Mouse (Mus musculus) limb, embryonic 12.5 days (tissue): ENCODE data around the gene Dnajc16. TPM values are rescaled to one million over a fixed set of nuclear protein-coding genes. Genes with fewer than 3 reads are reported as not detected.

ENCODE experiments used
- ATAC-seq: fragments of 200-750 bp; cut with Nextera tagmentation; 2 replicates; pipeline ENCODE4 v1.8.0; 2017; ENCODE audit warnings: low read depth, moderate TSS enrichment; ENCODE audit not compliant: insufficient number of reproducible peaks, insufficient read depth, low FRiP score, low TSS enrichment
- H3K27ac ChIP-seq: fragments of 300-500 bp; sonication (generic); 2 replicates; pipeline ENCODE4 v1.5.1; 2016; ENCODE audit warnings: mild to moderate bottlenecking, moderate library complexity
- H3K27me3 ChIP-seq: fragments of 300-500 bp; sonication (generic); 2 replicates; pipeline ENCODE4 v1.6.1; 2016; ENCODE audit warnings: mild to moderate bottlenecking, moderate library complexity
- H3K36me3 ChIP-seq: fragments of 300-500 bp; sonication (generic); 2 replicates; pipeline ENCODE4 v1.6.1; 2016; ENCODE audit warnings: mild to moderate bottlenecking, moderate library complexity
- H3K4me1 ChIP-seq: fragments of 300-500 bp; sonication (generic); replicated peaks from 2 replicates; pipeline ENCODE4 v1.6.1; 2016
- H3K4me2 ChIP-seq: fragments of 300-500 bp; sonication (generic); 2 replicates; pipeline ENCODE4 v1.6.1; 2016; ENCODE audit warnings: mild to moderate bottlenecking, moderate library complexity
- H3K4me3 ChIP-seq: fragments of 300-500 bp; sonication (generic); replicated peaks from 2 replicates; pipeline ENCODE4 v1.5.1; 2016; ENCODE audit warnings: mild to moderate bottlenecking
- H3K9ac ChIP-seq: fragments of 300-500 bp; sonication (generic); replicated peaks from 2 replicates; pipeline ENCODE4 v1.6.1; 2016; ENCODE audit warnings: mild to moderate bottlenecking, moderate library complexity
- H3K9me3 ChIP-seq: fragments of 300-500 bp; sonication (generic); 2 replicates; pipeline ENCODE4 v1.6.1; 2016; ENCODE audit warnings: mild to moderate bottlenecking, moderate library complexity
- WGBS: fragments of 180-500 bp; shearing (Covaris S2); methylation state at CpG from one replicate; pipeline ENCODE4 v1.1.7; 2016; 5-methylcytosine and 5-hydroxymethylcytosine counted together
- polyA plus RNA-seq: library from polyadenylated mRNA; unstranded; fragments of >200 nt; fragmentation: Nextera tagmentation; extraction: Ambion mirVana; gene quantifications from 2 replicates; pipeline ENCODE4 v1.2.1, GENCODE M21; 2016

Dnajc16 gene
- polyA plus RNA-seq, 1 experiment from 2014 or later, result 3.4 TPM

GRCm38 (mm10) chr4:141762102-141762598 is 28.6 kb downstream of the Dnajc16 start:
- no peak overlapping the region for H3K27ac ChIP-seq
- H3K9ac ChIP-seq, result no peak overlapping the region
- no peaks in the 10 kb centered on the region for H3K9me3 ChIP-seq
- H3K4me2 ChIP-seq, result no peak overlapping the region
- peaks cover 60% of the 10 kb centered on the region for H3K36me3 ChIP-seq
- 92% methylated on average over 13 of the region's 13 CpGs for WGBS
- no peaks in the 10 kb centered on the region; the same call in 1 of the 2 replicates for H3K4me1 ChIP-seq
- ATAC-seq, result no peak
- H3K27me3 ChIP-seq, result no peaks in the 10 kb centered on the region
- H3K4me3 ChIP-seq, result no peak overlapping the region

GRCm38 (mm10) chr4:141760942-141761341 is 29.8 kb downstream of the Dnajc16 start:
- Histone ChIP-seq H3K4me1 (no peaks in the 10 kb centered on the region), H3K9ac (no peak overlapping the region), H3K36me3 (peaks cover 48% of the 10 kb centered on the region), H3K27ac (no peak overlapping the region), H3K9me3 (no peaks in the 10 kb centered on the region), H3K4me3 (no peak overlapping the region), H3K4me2 (no peak overlapping the region), H3K27me3 (no peaks in the 10 kb centered on the region)
- ATAC-seq, result no peak
- 81% methylated on average over 4 of the region's 4 CpGs for WGBS

- no peak for ATAC-seq
- H3K27me3 ChIP-seq, result no peaks in the 10 kb centered on the region
- 66% methylated on average over 6 of the region's 6 CpGs for WGBS
Measured at GRCm38 (mm10) chr4:141758874-141759542, 31.7 kb downstream of the Dnajc16 start.

GRCm38 (mm10) chr4:141757124-141757523 is 33.6 kb downstream of the Dnajc16 start:
- H3K36me3 ChIP-seq, result peaks cover 14% of the 10 kb centered on the region
- H3K9me3 ChIP-seq, result no peaks in the 10 kb centered on the region
- no peak overlapping the region for H3K4me3 ChIP-seq
- H3K9ac ChIP-seq, result no peak overlapping the region
- no peak overlapping the region for H3K27ac ChIP-seq
- H3K4me1 ChIP-seq, result no peaks in the 10 kb centered on the region
- no peak for ATAC-seq
- H3K27me3 ChIP-seq, result no peaks in the 10 kb centered on the region
- H3K4me2 ChIP-seq, result no peak overlapping the region
- WGBS, result 89% methylated on average over 3 of the region's 3 CpGs

More at GRCm38 (mm10) chr4:141758874-141759542, 31.7 kb downstream of the Dnajc16 start:
- H3K9ac ChIP-seq, result no peak overlapping the region
- H3K9me3 ChIP-seq, result no peaks in the 10 kb centered on the region
- no peak overlapping the region for H3K4me3 ChIP-seq
- no peak overlapping the region for H3K27ac ChIP-seq
- peaks cover 33% of the 10 kb centered on the region for H3K36me3 ChIP-seq
- no peak overlapping the region for H3K4me2 ChIP-seq
- H3K4me1 ChIP-seq, result no peaks in the 10 kb centered on the region

DNA sequence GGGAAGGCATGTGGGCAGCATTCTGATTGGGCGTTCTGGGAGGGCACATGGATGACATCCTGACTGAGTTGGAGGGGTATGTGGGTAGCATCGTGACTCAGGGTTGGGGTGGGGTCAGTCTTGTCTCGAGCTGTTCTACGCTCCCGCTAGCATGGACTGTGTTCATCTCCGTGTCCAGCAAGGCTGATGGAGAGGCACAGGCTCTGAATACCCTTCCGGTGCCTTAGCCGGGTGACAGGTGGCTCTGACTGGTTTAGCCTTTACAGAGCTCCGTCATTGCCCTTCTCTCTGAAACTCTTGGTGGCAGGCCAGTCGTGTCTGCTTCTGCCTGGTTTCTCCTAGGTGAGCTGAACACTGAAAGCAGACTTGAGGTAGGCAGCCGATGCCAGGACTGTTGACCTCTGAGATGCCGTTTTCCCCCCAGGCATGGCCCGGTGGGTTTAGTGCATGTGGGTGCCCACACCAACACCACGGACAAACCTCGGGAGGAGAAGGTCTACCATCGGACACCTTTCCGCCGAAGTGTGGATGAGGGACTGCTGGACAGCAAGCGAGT is 35.3 kb downstream of the Dnajc16 start:
- Histone ChIP-seq H3K27me3 (no peaks in the 10 kb centered on the region), H3K4me2 (no peak overlapping the region), H3K4me3 (no peak overlapping the region), H3K27ac (no peak overlapping the region), H3K4me1 (no peaks in the 10 kb centered on the region), H3K9me3 (no peaks in the 10 kb centered on the region), H3K9ac (no peak overlapping the region), H3K36me3 (no peaks in the 10 kb centered on the region)
- 89% methylated on average over 19 of the region's 19 CpGs for WGBS
- no peak for ATAC-seq

DNA sequence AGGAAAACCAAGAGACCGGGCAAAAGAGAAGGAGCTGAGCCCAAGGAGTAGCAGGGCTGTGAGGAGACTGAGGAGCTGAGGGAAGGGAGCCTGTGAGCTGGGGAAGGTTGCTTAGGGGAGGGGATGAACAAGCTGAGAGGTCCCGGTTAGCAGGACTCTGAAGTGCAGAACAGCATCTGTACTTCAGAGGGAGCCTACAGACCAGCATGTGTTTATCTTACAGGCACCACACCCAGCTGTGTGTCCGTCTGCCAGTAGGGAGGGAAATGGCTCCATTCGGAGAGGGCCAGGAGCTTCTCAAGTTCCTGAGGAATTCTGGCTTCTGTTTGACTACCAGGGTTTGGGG is 38.7 kb downstream of the Dnajc16 start:
- Histone ChIP-seq H3K4me2 (no peak overlapping the region), H3K27ac (no peak overlapping the region), H3K9me3 (no peaks in the 10 kb centered on the region), H3K9ac (no peak overlapping the region), H3K4me3 (no peak overlapping the region), H3K36me3 (no peaks in the 10 kb centered on the region), H3K27me3 (no peaks in the 10 kb centered on the region), H3K4me1 (no peaks in the 10 kb centered on the region)
- whole genome bisulfite sequencing, result 4% methylated on average over 4 of the region's 4 CpGs
- ATAC-seq, result no peak

- H3K27ac ChIP-seq, result no peak overlapping the region
- no peaks in the 10 kb centered on the region for H3K4me1 ChIP-seq
- H3K4me2 ChIP-seq, result no peak overlapping the region
- ATAC-seq, result no peak
- 43% methylated on average over 4 of the region's 4 CpGs for WGBS
- no peak overlapping the region for H3K4me3 ChIP-seq
- H3K27me3 ChIP-seq, result peaks cover 5% of the 10 kb centered on the region; the same call in 1 of the 2 replicates
- H3K9ac ChIP-seq, result no peak overlapping the region
- no peaks in the 10 kb centered on the region for H3K9me3 ChIP-seq
- H3K36me3 ChIP-seq, result no peaks in the 10 kb centered on the region
Measured at GRCm38 (mm10) chr4:141751419-141752075, 39.2 kb downstream of the Dnajc16 start.

- H3K9ac ChIP-seq, result no peak overlapping the region
- H3K4me2 ChIP-seq, result no peak overlapping the region
- no peaks in the 10 kb centered on the region for H3K9me3 ChIP-seq
- no peak overlapping the region for H3K4me3 ChIP-seq
- no peak overlapping the region for H3K27ac ChIP-seq
- peaks cover 7% of the 10 kb centered on the region; the same call in 1 of the 2 replicates for H3K27me3 ChIP-seq
- 64% methylated on average over 3 of the region's 3 CpGs for WGBS
- no peak for ATAC-seq
- H3K4me1 ChIP-seq, result no peaks in the 10 kb centered on the region
- H3K36me3 ChIP-seq, result no peaks in the 10 kb centered on the region
Measured at GRCm38 (mm10) chr4:141750826-141751225, 39.9 kb downstream of the Dnajc16 start.

- H3K27ac ChIP-seq, result no peak overlapping the region
- ATAC-seq, result no peak
- no peaks in the 10 kb centered on the region for H3K36me3 ChIP-seq
- H3K9me3 ChIP-seq, result no peaks in the 10 kb centered on the region
- H3K27me3 ChIP-seq, result peaks cover 7% of the 10 kb centered on the region; the same call in 1 of the 2 replicates
- no peak overlapping the region for H3K4me2 ChIP-seq
- no peak overlapping the region for H3K4me3 ChIP-seq
- WGBS, result 42% methylated on average over 11 of the region's 11 CpGs
- no peak overlapping the region for H3K9ac ChIP-seq
- no peaks in the 10 kb centered on the region for H3K4me1 ChIP-seq
Measured at GRCm38 (mm10) chr4:141749557-141749956, 41.2 kb downstream of the Dnajc16 start.

DNA sequence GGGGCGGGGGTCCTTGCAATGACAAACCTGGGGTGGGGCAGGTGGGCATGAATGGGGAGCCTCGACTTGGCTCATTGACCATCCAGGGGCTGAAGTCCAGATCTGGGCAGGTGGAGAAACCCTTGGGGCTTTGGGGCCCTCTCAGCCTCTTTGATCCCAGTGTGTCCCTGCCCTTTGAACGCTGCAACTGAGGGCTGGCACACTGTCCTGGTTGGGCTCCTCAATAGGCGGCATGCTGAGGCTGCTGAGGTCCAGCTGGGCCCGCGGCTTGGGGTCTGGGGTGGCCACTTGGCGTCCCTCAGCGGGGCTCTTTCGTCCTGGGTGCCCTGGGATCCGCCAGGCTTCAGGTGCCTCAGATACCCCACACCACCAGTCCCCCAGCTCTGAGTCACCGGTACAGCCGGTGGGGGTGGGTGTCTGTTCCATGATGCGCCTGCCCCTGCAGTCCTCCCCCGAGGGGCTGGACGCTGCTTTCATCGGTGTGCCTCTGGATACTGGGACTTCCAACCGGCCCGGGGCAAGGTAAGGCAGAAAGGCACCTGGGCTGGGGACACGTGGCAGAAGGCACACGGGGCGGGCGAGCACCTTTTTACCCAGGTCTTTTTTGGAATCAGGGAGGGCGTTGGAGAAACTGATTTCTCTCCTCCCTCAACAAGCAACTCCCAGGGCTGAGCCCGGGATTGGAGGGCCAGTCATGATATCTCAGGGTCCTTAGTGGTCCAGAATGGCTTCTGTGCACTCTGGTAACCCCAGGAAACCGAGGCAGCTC is 44.0 kb downstream of the Dnajc16 start, which contains the start of gene Agmat:
Agmat (plus strand) TSS at position 95 of the 769 bp plus-strand sequence.
- WGBS, result 21% methylated on average over 25 of the region's 25 CpGs
- peaks cover 7% of the 10 kb centered on the region; the same call in 1 of the 2 replicates for H3K27me3 ChIP-seq
- H3K4me2 ChIP-seq, result no peak within 1 kb of the TSS
- H3K4me1 ChIP-seq, result no peaks in the 10 kb centered on the region
- H3K36me3 ChIP-seq, result no peaks in the 10 kb centered on the region
- H3K4me3 ChIP-seq, result no peak within 1 kb of the TSS
- no peaks in the 10 kb centered on the region for H3K9me3 ChIP-seq
- ATAC-seq, result 0 out of 2 replicates have a peak, but pooled peaks have one; percentile 47
- H3K27ac ChIP-seq, result no peak within 1 kb of the TSS
- H3K9ac ChIP-seq, result no peak within 1 kb of the TSS

- Histone ChIP-seq H3K9me3 (no peaks in the 10 kb centered on the region), H3K4me2 (no peak overlapping the region)
Measured at GRCm38 (mm10) chr4:141742381-141742780, 48.4 kb downstream of the Dnajc16 start.

More at GRCm38 (mm10) chr4:141742381-141742780, 48.4 kb downstream of the Dnajc16 start:
- no peak for ATAC-seq
- Histone ChIP-seq H3K36me3 (no peaks in the 10 kb centered on the region), H3K27me3 (peaks cover 7% of the 10 kb centered on the region; the same call in 1 of the 2 replicates), H3K27ac (peak overlapping the region; percentile 50; the same call in 1 of the 2 replicates), H3K9ac (no peak overlapping the region; the same call in 1 of the 2 replicates), H3K4me1 (no peaks in the 10 kb centered on the region), H3K4me3 (no peak overlapping the region)
- 89% methylated on average over 4 of the region's 4 CpGs for WGBS
